Mouse (Mus musculus) gastrocnemius, postnatal 36 days (tissue): ENCODE results near the gene Col23a1. TPM values are rescaled to one million over a fixed set of nuclear protein-coding genes. Genes with fewer than 3 reads are reported as not detected.

Experiments
- DNase-seq, 2 experiments: peaks; one replicate each; pipeline ENCODE4 v3.0.0; 2022
- intact Hi-C: fragments of 180-260 bp; cut with DNase I; formaldehyde crosslinking; loops from one replicate; pipeline ENCODE4 v1.15.1; 2025
- total RNA-seq, 2 experiments: library from RNA; stranded (reverse); gene quantifications; 2 replicates each; pipeline ENCODE4 v1.2.3; 2021

Gene Col23a1
- total RNA-seq, 2 experiments from 2014 or later = 1.4 to 1.5 TPM

DNA sequence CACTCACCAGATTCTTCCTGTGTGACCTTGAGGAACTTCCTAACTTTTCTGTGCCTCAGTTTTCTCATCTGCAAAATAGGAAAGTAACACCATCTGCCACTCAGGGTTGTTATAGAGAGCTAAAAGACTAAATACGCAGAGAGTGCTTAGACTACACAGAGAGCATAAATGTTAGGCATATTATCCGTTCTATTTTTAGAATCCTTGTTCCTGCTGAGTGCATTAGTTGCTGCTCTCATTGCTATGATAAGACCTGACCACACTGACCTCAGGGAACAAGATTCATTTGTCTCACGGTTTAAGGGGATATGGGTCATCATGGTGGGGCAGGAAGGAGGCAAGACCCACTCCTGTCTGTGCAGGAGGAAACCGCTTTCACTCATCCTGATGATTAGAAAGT is 80.6 kb downstream of the Col23a1 start:
- intact Hi-C loops = no loop called here
- DNase-seq = no peak

DNA sequence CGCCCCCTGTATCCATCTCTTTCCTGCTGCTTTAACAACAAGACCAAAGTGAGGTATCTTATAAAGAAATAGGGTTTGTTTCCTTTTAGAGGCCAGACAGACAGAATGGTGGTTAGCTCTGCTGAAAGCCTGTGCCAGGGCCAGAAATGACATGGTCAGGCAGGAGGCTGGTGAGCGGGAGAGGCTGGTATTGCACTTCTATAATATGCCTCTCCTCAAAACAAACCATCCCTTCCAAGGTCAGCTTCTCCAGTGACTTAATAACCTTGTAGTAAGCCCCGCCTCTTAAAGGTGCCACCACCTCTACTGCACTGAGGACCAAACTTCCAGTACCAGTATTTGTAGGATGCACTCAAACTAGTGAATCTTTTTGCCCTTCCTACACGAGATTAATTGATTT is 81.6 kb downstream of the Col23a1 start:
- DNase-seq = no peak
- intact Hi-C loops = no loop called here

DNA sequence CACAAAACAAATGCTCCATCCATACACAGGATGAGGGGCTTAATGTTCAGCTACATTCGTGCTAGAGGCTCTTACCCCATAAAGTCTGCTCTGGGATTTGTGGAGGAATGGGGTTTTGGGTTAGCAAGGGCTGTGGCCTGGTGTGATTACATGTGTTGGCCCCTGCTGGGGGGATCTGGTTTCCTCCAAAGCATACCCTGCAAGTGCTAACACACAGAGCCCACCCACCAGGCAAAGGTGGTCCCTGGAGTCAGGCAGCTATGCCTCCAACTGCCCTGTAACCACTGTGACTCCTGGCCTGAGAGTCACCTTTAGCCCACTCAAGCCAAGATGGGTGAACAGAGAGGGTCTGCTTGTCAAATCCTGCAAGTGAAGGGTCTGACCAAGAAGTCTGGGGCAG is 82.2 kb downstream of the Col23a1 start:
- intact Hi-C loops = no loop called here

DNA sequence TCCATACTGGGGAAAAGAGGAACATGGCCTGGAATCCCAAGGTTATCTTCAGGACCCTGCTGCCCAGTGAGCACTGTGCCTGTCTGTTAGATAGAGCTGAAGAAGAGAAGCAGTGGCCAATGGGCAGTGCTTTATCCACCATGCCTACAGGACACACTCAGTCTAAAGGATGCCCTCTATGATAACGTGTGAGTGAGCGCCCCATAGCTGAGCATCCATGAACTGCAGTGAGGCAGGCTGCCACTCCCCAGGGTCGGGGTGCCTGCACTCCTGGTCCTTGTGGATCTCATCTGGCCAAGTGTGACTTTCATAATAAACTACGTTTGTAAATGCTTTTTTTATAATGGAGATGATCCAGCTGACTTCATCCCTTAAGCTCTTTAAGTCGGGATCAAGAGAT is 87.5 kb downstream of the Col23a1 start:
- intact Hi-C loops = no loop called here
- DNase-seq = no peak

More for the DNA sequence above, 82.2 kb downstream of the Col23a1 start:
- DNase-seq = no peak

DNA sequence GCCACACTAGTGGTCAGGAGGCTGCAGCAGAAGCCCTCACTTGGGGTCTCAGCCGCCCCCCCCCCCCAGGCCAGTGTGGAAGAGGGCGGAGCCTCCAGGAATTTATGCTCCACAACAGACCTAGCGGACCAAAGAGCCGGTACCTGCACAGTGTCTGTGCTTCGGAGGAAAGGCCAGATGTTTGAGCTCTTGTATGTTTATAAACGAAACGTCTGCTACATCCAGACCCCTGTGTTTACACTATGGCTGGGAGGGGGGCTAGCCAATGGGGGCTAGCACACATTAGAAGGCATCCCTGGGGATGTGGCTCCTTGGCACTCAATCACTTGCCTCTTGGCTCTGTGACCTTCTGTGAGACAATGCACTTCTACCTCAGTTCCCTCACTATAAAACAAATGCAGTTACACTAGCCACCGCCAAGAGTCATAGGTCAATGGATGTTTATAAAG is 99.2 kb downstream of the Col23a1 start:
- intact Hi-C loops = no loop called here
- DNase-seq = no peak

DNA sequence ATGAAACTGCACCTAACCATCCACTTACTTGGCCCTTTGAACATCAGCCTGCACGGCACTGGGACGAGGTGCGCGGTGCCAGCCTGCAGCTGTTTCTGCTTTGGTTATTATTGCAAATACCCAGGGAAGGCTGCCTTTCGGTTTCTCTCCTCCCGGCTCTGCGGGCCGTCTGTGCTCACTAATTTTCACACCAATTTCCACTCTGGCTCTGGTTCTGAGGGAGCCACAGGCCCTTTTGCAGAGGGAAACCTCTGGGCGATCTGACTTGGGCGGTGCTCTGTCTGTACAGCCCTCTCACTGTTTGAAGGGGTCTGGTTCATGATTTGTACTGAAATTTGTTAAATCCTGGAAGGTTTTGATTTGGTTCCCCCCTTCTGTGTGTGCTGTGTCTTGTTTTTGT is 100.0 kb downstream of the Col23a1 start:
- DNase-seq = no peak

DNA sequence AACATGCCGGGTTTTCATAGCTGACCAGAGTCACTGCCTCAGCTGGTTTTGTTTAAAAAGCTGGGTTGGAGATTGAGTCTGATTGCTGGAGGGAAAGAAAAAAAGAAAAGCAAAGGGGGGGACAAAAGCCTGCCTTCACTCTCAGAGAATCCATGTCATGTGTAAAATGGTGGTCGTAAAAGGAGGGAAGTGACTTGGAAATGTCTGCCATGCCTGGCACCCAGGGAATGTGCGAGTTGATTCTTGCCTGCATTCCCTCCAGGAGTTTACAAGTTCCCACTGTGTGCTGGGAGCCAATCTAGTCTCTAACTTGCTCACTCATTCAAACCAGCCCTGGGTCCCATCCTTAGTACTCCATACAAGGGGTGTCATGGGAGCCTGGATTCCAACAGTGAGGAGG is 100.8 kb downstream of the Col23a1 start:
- DNase-seq = no peak
- intact Hi-C loops = no loop called here

More for the DNA sequence above, 100.0 kb downstream of the Col23a1 start:
- intact Hi-C loops = no loop called here

DNA sequence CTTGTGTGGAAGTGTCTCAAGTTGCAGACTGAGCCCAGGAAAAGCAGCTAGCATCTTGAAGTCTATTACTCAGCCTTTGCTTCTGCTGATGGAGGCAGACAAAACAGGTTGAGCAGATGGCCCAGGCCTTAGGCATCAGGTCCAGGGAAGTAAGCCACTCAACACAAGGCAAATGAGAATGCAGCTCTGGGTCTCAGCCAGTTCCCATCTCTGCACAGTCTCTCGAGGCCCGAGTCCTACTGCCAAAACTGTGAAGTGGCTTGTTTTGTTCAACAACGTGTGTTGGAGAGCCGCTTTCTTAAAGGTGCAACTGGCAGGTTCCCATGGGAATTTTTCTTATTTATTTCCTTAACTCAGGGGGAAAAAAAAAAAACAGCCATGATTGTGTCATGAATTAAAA is 101.8 kb downstream of the Col23a1 start:
- intact Hi-C loops = no loop called here
- DNase-seq = no peak

DNA sequence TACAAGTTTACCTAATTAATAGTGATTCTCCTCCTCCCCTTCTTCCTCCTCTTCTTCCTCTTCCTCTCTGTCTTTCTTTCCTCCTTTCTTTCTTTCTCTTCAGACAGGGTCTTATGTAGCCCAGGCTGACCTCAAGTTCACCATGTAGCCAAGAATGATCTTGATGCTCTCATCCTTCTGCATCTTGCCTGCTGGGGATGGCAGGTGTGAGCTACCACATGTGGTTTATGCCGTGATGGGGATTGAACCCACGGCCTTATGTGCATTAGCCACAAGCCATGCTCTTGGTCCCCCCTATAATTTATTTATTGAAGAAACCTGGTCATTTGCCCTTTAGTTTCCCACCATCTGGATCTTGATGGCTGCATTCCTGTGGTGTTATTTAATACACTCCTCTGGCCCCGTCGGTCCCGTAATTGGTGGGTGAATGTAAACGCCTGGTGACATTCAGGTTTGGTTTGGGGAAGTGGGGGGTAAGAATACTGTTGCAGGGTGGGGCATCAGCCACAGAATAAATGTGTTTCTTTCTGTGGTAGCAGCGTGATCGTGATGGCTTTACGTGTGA is 104.7 kb downstream of the Col23a1 start:
- intact Hi-C loops = no loop called here
- DNase-seq = no peak

DNA sequence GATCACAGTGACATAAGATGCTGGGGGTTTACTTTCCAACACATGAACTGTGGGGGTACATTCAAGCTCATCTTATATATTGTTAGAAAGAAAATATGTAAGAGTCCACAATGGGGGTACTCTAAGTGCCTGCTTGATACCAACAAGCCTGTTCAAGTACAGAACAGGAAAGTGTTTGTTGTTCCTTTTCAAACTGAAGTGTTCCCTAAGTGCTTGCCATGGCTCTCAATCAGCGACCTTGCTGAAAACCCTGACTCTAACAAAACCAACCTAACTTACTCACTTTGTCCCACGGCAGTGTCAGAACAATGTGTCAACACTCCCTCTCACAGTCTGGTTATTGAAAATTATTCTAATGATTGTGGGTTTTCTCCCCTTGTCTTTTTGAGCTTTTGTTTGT is 106.7 kb downstream of the Col23a1 start:
- DNase-seq = no peak
- intact Hi-C loops = no loop called here

DNA sequence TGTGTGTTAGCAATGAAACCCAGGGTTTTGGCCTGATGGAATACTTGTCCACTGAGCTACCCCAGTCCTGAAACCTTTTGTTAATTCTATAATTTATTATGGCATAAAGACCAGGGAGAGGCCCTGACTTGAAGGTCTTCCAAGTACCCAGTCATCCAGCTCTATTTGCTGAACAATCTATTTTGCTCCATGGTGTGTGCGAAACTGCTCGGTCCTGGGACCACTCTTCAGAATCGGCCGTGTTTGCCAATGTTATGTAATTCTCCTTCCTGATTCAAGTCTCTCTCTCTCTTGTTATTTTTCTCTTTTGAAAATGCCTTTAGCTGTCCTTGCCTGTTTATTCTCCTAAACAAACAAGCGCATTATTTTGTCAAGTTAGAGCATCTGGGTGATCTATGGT is 108.4 kb downstream of the Col23a1 start:
- DNase-seq = no peak
- intact Hi-C loops = no loop called here

DNA sequence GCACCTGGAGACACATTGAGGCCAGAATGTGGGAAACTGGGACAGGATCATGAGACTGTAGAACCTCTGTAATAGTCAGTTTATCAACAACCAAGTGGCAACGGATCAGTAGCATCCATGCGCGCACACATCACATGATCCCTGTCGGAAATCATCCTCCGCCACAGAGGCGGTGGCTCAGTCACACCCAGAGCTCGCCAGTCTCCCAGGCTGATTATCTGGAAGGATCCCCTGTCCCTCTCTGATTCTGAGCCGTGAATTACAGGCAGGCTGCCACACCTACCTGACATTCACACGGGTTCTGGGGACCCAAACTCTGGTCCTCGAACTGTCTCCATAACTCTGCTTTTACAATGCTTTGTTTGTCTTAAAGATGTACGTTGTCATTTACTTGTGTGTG is 110.6 kb downstream of the Col23a1 start:
- intact Hi-C loops = no loop called here
- no peak for DNase-seq

DNA sequence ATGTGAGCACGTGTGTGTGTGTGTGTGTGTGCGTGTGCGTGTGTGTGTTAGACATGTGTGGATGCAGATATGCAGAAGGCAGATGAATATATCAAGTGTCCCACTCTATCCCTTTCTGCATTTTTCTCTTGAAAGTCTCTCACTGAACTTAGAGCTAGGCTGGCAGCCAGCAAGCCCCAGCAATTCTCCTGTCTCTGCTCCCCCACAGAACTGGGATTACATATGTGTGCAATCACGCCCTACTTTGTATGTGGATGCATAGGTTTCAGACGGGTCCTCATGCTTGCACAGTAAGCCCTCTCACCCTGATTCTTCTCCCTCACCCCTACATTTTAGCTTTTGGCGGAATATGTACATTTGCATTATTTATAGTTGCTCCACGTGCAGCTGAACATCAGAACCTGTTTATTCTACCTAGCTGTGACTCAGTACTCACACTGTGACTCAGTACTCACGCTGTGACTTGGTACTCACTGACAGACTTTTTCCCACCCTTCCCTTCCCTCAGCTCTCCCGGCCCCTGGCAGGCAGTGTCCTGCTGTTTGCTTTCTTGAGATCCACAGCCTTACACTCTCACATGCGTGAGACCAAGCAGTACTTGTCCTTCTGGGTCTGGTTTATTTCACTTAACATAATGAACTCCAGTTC is 111.9 kb downstream of the Col23a1 start:
- intact Hi-C loops = no loop called here
- DNase-seq = no peak

DNA sequence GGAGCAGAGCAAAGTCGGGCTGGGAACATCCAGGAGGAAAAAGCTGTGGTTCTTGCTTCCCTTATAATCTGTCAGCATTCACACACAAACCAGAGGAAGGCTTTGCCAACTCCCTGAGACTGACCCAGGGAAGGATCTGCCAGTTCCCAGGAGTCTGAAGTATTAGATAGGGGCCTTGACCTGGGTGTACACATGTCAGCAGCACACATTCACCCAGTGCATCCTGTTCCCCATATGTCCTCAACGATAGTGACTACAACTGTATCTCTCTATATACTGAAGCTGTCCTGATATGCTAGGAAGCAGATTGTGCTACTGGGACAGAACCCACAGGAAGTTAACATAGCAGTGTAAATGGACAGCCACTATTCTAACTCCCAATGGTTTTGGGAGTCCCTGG is 114.2 kb downstream of the Col23a1 start:
- intact Hi-C loops = no loop called here
- no peak for DNase-seq

DNA sequence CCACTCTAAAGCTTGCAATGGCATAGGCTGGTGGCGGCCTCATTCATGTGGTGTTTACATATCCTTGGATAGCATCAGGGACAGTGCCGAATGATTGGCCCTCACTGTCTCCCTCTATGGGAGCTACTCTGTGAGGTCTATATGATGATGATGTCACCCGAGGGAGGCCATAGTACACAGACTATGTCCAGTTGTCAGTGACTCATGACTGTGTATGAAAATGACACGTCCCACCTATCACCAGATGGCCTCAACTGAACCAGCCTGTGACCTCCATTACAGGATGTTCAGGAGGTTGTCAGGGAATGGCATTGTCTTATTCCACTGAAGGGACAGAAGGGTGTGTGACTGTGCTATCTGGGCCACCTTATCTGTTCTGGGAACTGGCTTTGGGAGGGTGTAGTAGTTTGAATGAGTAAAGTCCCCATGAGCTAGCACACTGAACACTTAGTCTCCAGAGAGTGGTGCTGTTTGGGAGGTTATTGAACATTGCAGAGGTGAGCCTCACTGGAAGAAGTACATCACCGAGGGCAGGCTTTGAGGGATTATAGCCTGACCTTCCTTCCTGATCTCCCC is 115.2 kb downstream of the Col23a1 start:
- intact Hi-C loops = no loop called here
- DNase-seq = no peak

DNA sequence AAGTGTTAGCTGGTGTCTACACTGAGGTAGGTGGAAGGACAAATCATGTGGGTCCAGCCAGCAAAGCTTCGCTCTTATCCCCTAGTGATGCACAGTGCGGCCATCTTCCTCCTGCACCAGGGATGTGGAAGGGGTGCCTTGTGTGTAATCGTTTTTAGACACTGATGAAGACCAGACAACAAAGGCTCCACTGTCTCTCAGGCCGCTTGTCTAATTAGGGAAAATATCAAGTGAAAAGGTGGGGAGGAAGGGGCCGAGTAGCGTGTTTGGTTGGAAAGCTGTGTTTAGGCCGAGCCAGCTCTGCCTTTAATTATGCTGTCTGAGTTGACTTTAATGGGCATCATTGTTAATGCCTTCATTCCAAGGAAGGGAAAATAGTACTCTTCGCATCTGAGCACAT is 116.8 kb downstream of the Col23a1 start:
- intact Hi-C loops = no loop called here
- DNase-seq = no peak

DNA sequence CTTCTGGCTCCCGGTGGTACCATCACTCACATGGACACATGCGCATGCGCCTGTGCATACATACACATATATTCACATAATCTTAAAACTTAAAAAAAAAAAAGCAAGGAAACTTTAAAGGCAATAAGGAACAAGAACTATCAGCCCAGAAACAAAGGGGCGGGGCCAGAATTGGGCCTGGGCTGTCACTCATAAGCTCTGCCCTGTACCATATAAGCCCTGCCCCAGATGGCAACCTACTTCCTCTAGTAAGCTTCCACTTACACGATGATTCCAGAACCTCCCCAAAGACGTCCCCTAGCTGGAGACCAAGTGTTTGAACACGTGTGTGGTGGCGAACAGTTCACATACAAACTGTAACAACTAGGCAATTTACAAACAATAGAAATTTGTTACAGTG is 117.6 kb downstream of the Col23a1 start:
- intact Hi-C loops = no loop called here
- DNase-seq = no peak

DNA sequence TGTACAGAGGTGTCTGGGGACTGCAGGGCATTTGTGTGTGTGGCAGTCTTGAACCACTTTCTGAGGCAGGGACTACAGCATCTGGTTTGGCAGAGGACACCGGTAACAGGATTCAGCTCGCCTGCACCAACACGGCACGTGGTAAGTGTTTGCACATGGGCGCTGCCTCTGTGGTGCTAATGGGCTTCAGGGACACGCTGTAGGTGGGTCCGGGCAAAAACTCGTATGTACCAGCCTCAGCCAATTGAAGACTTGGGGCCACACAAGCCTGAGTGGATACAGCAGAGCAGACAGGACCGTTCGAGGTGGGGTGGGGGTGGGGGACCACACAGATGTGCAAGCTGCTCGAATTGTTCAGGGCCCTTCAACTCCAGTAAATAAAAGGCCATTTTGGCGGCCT is 121.1 kb downstream of the Col23a1 start:
- DNase-seq = no peak
- intact Hi-C loops = no loop called here

DNA sequence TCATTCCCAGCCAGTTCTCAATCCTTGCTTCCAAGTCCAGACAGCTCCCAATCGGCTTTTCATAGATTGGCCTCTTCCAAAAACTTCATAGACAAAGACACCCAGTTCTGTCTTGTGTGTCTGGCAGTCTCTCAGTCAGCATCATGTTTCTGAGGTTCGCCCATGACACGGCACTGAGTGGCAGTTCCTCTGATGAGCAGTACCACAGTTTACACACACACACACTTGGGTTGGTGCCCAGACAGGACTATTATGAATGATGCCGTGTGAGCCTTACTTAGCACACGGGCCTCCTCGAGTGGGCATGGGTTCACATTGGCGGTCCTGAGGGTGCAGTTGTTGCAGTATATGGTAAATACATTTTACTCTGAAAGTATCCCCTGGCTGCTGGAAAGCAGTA is 124.8 kb downstream of the Col23a1 start:
- intact Hi-C loops = no loop called here
- DNase-seq = no peak

DNA sequence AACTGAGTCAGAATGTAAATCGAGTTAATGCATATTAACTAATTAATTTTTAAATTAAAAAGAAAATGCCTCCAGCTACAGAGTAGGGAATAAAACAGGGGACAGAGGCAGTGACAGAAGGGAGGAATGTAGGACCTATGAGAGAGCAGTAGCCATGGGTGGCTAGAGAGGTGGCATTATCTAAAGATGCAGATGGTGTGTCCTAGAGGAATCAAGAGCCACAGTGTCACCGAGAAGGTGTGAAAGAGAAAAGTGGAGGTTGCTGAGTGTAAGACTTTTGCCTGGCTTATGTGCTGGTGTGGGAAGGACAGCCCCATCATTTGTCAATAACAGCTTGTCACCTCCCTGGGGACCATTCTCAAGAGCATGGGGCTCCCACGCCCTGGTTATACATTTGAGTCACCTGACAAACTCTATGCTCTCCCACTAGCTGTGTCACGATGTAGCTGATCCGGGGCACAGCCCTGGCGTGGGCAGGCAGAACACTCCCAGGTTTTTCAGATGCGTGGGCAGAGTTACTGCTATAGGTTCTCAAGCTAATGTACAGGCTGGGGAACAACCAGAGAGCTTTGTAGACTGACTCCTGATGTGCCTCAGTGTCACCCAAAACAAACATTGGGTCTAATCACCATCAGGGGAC is 125.4 kb downstream of the Col23a1 start:
- DNase-seq = no peak
- intact Hi-C loops = no loop called here

DNA sequence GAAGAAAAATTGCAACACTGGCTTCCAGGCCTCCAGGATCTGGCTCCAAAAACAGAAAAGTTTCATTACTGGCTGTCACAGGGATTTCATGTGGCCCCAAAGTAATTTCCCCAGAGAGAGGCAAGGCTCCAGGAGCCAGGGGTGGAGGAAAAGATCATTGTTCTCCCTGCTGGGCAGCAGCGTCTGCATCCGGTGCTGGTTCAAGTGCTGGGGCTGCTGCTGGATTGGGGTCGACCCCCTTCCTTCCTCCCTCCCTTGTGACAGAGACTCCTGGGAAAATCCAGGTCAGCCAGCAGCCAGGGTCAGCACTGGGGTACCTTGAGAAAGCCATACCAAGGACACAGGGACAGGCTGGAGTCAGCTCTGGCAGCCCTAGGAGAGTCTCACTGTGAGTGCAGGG is 129.1 kb downstream of the Col23a1 start:
- intact Hi-C loops = no loop called here
- DNase-seq = no peak

DNA sequence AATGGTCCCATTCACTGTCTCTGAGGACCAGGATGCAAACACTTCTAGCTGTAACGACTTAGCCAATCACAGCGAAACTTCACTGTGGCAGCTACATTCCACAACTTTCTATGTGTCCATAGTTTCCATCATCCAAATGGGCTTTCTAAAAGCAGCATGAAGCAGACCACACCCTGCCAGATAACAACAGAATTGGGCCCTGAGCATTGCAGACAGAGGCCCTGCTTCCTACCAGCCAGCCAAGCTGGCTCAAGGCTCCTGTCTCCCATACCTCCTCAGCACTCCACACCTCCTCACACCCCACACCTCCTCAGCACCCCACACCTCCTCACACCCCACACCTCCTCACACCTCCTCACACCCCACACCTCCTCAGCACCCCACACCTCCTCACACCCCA is 132.2 kb downstream of the Col23a1 start:
- DNase-seq = no peak
- intact Hi-C loops = no loop called here
